In genomic region chr2:60863827-60864226, GRCm38 (mm10) we compare ENCODE assay signal across 8 mouse cellular contexts.
DNase-seq lines count a peak whose midpoint lies in the region; ATAC-seq lines count a peak whose summit lies in the region.
"Had no signal": no experiment of that assay in that cellular context is flagged by ENCODE, and none has a peak within 500 bp of the region (broad histone marks: within the 10 kb centered on the region; RNA-seq: fewer than 3 reads in every experiment).

No protein-coding gene starts in this region.

- H3K4me2 ChIP-seq in limb, embryonic 13.5 days (replicated peaks): no peak overlapping the region
- H3K4me2 ChIP-seq in heart, embryonic 16.5 days (ENCODE audit: low read depth, low read length): no peak overlapping the region
- H3K4me2 ChIP-seq: neural tube, embryonic 12.5 days had no signal

- no peak for ATAC-seq in limb, embryonic 13.5 days (ENCODE audit: low FRiP score, low read depth)
- ATAC-seq in heart, embryonic 16.5 days (replicated peaks; ENCODE audit: extremely low read depth, insufficient read depth, low FRiP score): peak; percentile 67; the same call in 1 of the 2 replicates

- H3K9ac ChIP-seq in limb, embryonic 13.5 days: no peak overlapping the region
- no peak overlapping the region for H3K9ac ChIP-seq in heart, embryonic 16.5 days (ENCODE audit: low read length)
- H3K9ac ChIP-seq: neural tube, embryonic 12.5 days had no signal

- H3K27me3 ChIP-seq in limb, embryonic 13.5 days: no peaks in the 10 kb centered on the region
- H3K27me3 ChIP-seq in limb, embryonic 10.5 days (ENCODE audit: low read depth, poor library complexity, severe bottlenecking): no peaks in the 10 kb centered on the region
- no peaks in the 10 kb centered on the region for H3K27me3 ChIP-seq in heart, embryonic 16.5 days (ENCODE audit: control insufficient read depth, insufficient read depth, low read length)
- H3K27me3 ChIP-seq: neural tube, embryonic 12.5 days had no signal

- no peaks in the 10 kb centered on the region for H3K9me3 ChIP-seq in limb, embryonic 13.5 days
- H3K9me3 ChIP-seq in limb, embryonic 10.5 days (replicated peaks): no peaks in the 10 kb centered on the region
- H3K9me3 ChIP-seq in heart, embryonic 16.5 days (replicated peaks; ENCODE audit: control insufficient read depth, low read length): no peaks in the 10 kb centered on the region
- H3K9me3 ChIP-seq: neural tube, embryonic 12.5 days had no signal

- 84% methylated on average over 2 of the region's 2 CpGs for WGBS in limb, embryonic 13.5 days
- 96% methylated on average over 2 of the region's 2 CpGs for WGBS in limb, embryonic 10.5 days
- 75% methylated on average over 2 of the region's 2 CpGs for WGBS in heart, embryonic 16.5 days

- peak overlapping the region; percentile 52; the same call in 1 of the 2 replicates for H3K27ac ChIP-seq in limb, embryonic 13.5 days
- H3K27ac ChIP-seq in limb, embryonic 10.5 days: no peak overlapping the region
- peak overlapping the region; percentile 24; the same call in 1 of the 2 replicates for H3K27ac ChIP-seq in heart, embryonic 16.5 days (ENCODE audit: low read length)
- H3K27ac ChIP-seq: neural tube, embryonic 12.5 days had no signal

- peaks cover 33% of the 10 kb centered on the region for H3K4me1 ChIP-seq in limb, embryonic 13.5 days
- peaks cover 17% of the 10 kb centered on the region for H3K4me1 ChIP-seq in limb, embryonic 10.5 days
- peaks cover 46% of the 10 kb centered on the region for H3K4me1 ChIP-seq in heart, embryonic 16.5 days (ENCODE audit: control insufficient read depth, insufficient read depth, low read length)
- H3K4me1 ChIP-seq: neural tube, embryonic 12.5 days had no signal

- peaks cover 14% of the 10 kb centered on the region for H3K36me3 ChIP-seq in limb, embryonic 13.5 days
- peaks cover 32% of the 10 kb centered on the region for H3K36me3 ChIP-seq in limb, embryonic 10.5 days
- peaks cover 5% of the 10 kb centered on the region; the same call in 1 of the 2 replicates for H3K36me3 ChIP-seq in heart, embryonic 16.5 days (ENCODE audit: control insufficient read depth, insufficient read depth)
- H3K36me3 ChIP-seq: neural tube, embryonic 12.5 days had no signal

- intact Hi-C loops in left cerebral cortex, postnatal 14 days (cut with DNase I): no loop called here

- no peak overlapping the region for H3K4me3 ChIP-seq in limb, embryonic 13.5 days
- no peak overlapping the region for H3K4me3 ChIP-seq in limb, embryonic 10.5 days
- H3K4me3 ChIP-seq in heart, embryonic 16.5 days (ENCODE audit: low read length): no peak overlapping the region
- H3K4me3 ChIP-seq: neural tube, embryonic 12.5 days had no signal

- DNase-seq in limb, embryonic 10.5 days (ENCODE audit: low spot score): no peak
- peak; percentile 25 to 44 for DNase-seq in left cerebral cortex, postnatal 14 days (ENCODE audit: low spot score in 2 of 2)
- DNase-seq in right cerebral cortex, postnatal 14 days: peak; percentile 36
- DNase-seq in Muller cell, postnatal 12 days (ENCODE audit: inconsistent ontology term): no peak
- DNase-seq in thymus, postnatal 25 days: no peak

Comparison
In these comparisons a context has a peak if more than half of its experiments do, and no peak if none do; other contexts are left out.
1. DNase-seq: peak in left cerebral cortex, postnatal 14 days (2 of 2) and right cerebral cortex, postnatal 14 days (single experiment); none in limb, embryonic 10.5 days (single experiment), Muller cell, postnatal 12 days (single experiment) and thymus, postnatal 25 days (single experiment).